ENCODE assay signal across 8 mouse cellular contexts in genomic region chr8:9977573-9978314, GRCm38 (mm10). TPM values are rescaled to one million over a fixed set of nuclear protein-coding genes. Genes with fewer than 3 reads are reported as not detected.
A peak's percentile ranks its signal among the peaks of the same experiment; 100 is the strongest.
DNase-seq lines count a peak whose midpoint lies in the region; ATAC-seq lines count a peak whose summit lies in the region.

Gene Lig4 (minus strand): TSS chr8:9977686.
Gene Abhd13 (plus strand): TSS chr8:9977707.

- intact Hi-C loops in gastrocnemius, postnatal 14 days (cut with DNase I; ENCODE audit: low total_unique reads) = loop anchor here (10.0 kb wide), 1 partner anchor 427 kb away; no protein-coding TSS in a partner anchor
- intact Hi-C loops in left cerebral cortex, postnatal 10 days (cut with DNase I) = loop anchor here (5.0 kb wide), 1 partner anchor 425 kb away; no protein-coding TSS in a partner anchor

- peak; percentile 68 for ATAC-seq in inflammation-experienced regulatory T-cells, adult 6 months
- ATAC-seq in megakaryocyte-erythroid progenitor cell, adult 5-6 weeks (replicated peaks; ENCODE audit: low FRiP score, low TSS enrichment, poor library complexity, severe bottlenecking) = peak; percentile 72

- DNase-seq in adrenal gland, adult (ENCODE audit: inconsistent age in 2 of 2, low spot score in 1 of 2) = peak; percentile 99 to 100
- DNase-seq in embryo, embryonic 10.5 days (ENCODE audit: low spot score) = peak; percentile 97
- DNase-seq in gastrocnemius, postnatal 14 days = peak; percentile 99
- DNase-seq in left cerebral cortex, postnatal 10 days (ENCODE audit: extremely low spot score in 1 of 2, low spot score in 2 of 2) = peak; percentile 98 to 99
- DNase-seq in right cerebral cortex, postnatal 25 days = peak; percentile 99
- DNase-seq in urinary bladder, postnatal 4 days (ENCODE audit: low spot score in 2 of 2) = peak; percentile 97 to 99

RNA-seq across cellular contexts. Expression of gene Lig4, which starts in this region (rescaled TPM):
- total RNA-seq in gastrocnemius, postnatal 14 days (2021) = 1 to 10 TPM; 3.4 to 3.5 TPM
- polyA plus RNA-seq in inflammation-experienced regulatory T-cells, adult 6 months (2017; shearing (Covaris generic)) = 1 to 10 TPM; 2.8 to 4.3 (median 4.1) TPM
- 10 to 100 TPM; 11.2 TPM for total RNA-seq in left cerebral cortex, postnatal 10 days (2021)
- 2.6 and 3.0 TPM in 2 replicates for total RNA-seq in megakaryocyte-erythroid progenitor cell, adult 5-6 weeks (2014; fragmentation: Nextera tagmentation)
- 1.5 and 3.8 TPM in 2 replicates for total RNA-seq in megakaryocyte-erythroid progenitor cell, adult 5-6 weeks (2017)

RNA-seq across cellular contexts. Expression of gene Abhd13, which starts in this region (rescaled TPM):
- total RNA-seq in gastrocnemius, postnatal 14 days (2021) = 1 to 10 TPM; 9.5 to 9.7 TPM
- 1 to 10 TPM; 3.4 to 5.9 (median 3.5) TPM for polyA plus RNA-seq in inflammation-experienced regulatory T-cells, adult 6 months (2017; shearing (Covaris generic))
- total RNA-seq in left cerebral cortex, postnatal 10 days (2021) = 10 to 100 TPM; 30.7 to 32.2 TPM
- total RNA-seq in megakaryocyte-erythroid progenitor cell, adult 5-6 weeks (2014; fragmentation: Nextera tagmentation) = 9.2 and 12.8 TPM in 2 replicates
- 13.9 and 14.0 TPM in 2 replicates for total RNA-seq in megakaryocyte-erythroid progenitor cell, adult 5-6 weeks (2017)

Comparison
In these comparisons a context has a peak if more than half of its experiments do, and no peak if none do; other contexts are left out.
1. Peak in every context shown above with its lines: DNase-seq and ATAC-seq.